ENCODE assay signal across 10 mouse cellular contexts in genomic region chr6:114878841-114879520, GRCm38 (mm10).
A peak's percentile ranks its signal among the peaks of the same experiment; 100 is the strongest.
DNase-seq lines count a peak whose midpoint lies in the region; ATAC-seq and TF ChIP-seq lines count a peak whose summit lies in the region.
"Had no signal": no experiment of that assay in that cellular context is flagged by ENCODE, and none has a peak within 500 bp of the region (broad histone marks: within the 10 kb centered on the region; RNA-seq: fewer than 3 reads in every experiment).

No protein-coding gene starts in this region.

- no peak overlapping the region for H3K9ac ChIP-seq in forebrain, embryonic 12.5 days
- no peak overlapping the region for H3K9ac ChIP-seq in forebrain, postnatal 0 days
- H3K9ac ChIP-seq in lung, embryonic 16.5 days (ENCODE audit: low read length), result peak overlapping the region; percentile 36
- H3K9ac ChIP-seq in hindbrain, postnatal 0 days (replicated peaks; ENCODE audit: low read length), result no peak overlapping the region
- H3K9ac ChIP-seq in midbrain, embryonic 14.5 days (replicated peaks; ENCODE audit: low read length), result no peak overlapping the region
- H3K9ac ChIP-seq: embryonic facial prominence, embryonic 12.5 days had no signal

- no peak for DNase-seq in forebrain, postnatal 0 days
- no peak for DNase-seq in lung, postnatal 25 days (ENCODE audit: low spot score)
- peak; percentile 80 for DNase-seq in hindbrain, postnatal 0 days (ENCODE audit: low spot score)
- DNase-seq in midbrain, embryonic 14.5 days, result no peak
- no peak for DNase-seq in thymus, postnatal 10 days (ENCODE audit: low spot score in 2 of 2)
- no peak for DNase-seq in gastrocnemius, adult 8-10 months (ENCODE audit: low spot score in 2 of 2)
- DNase-seq: lung, postnatal 36 days had no signal

- no peak for TF ChIP-seq CTCF in forebrain, postnatal 0 days (IDR thresholded peaks at IDR 0.05; ENCODE audit: low read depth)
- no peak for TF ChIP-seq CTCF in hindbrain, postnatal 0 days (IDR thresholded peaks at IDR 0.05; ENCODE audit: low read depth)

- H3K36me3 ChIP-seq in forebrain, embryonic 12.5 days (replicated peaks), result peaks cover 1% of the 10 kb centered on the region; the same call in 1 of the 2 replicates
- no peaks in the 10 kb centered on the region for H3K36me3 ChIP-seq in forebrain, postnatal 0 days (ENCODE audit: insufficient read depth)
- peaks cover 4% of the 10 kb centered on the region; the same call in 1 of the 2 replicates for H3K36me3 ChIP-seq in lung, embryonic 16.5 days (ENCODE audit: control insufficient read depth, insufficient read depth, low read length)
- H3K36me3 ChIP-seq in hindbrain, postnatal 0 days (ENCODE audit: insufficient read depth, low read length), result no peaks in the 10 kb centered on the region
- H3K36me3 ChIP-seq in midbrain, embryonic 14.5 days (ENCODE audit: control insufficient read depth, insufficient read depth, low read length), result no peaks in the 10 kb centered on the region

- peaks cover 99% of the 10 kb centered on the region for H3K4me1 ChIP-seq in forebrain, embryonic 12.5 days
- peaks cover 54% of the 10 kb centered on the region for H3K4me1 ChIP-seq in forebrain, postnatal 0 days (ENCODE audit: insufficient read depth)
- H3K4me1 ChIP-seq in lung, embryonic 16.5 days (replicated peaks; ENCODE audit: control insufficient read depth, insufficient read depth, low read length), result peaks cover 94% of the 10 kb centered on the region
- peaks cover 73% of the 10 kb centered on the region for H3K4me1 ChIP-seq in hindbrain, postnatal 0 days (ENCODE audit: insufficient read depth, low read length)
- H3K4me1 ChIP-seq in midbrain, embryonic 14.5 days (ENCODE audit: control insufficient read depth, insufficient read depth, low read length), result peaks cover 77% of the 10 kb centered on the region

- no peak overlapping the region for H3K4me2 ChIP-seq in forebrain, embryonic 12.5 days
- H3K4me2 ChIP-seq in forebrain, postnatal 0 days (ENCODE audit: low read depth), result no peak overlapping the region
- H3K4me2 ChIP-seq in lung, embryonic 16.5 days (ENCODE audit: low read depth, low read length), result no peak overlapping the region
- no peak overlapping the region for H3K4me2 ChIP-seq in hindbrain, postnatal 0 days (ENCODE audit: low read depth, low read length)
- no peak overlapping the region for H3K4me2 ChIP-seq in midbrain, embryonic 14.5 days (ENCODE audit: low read length)
- H3K4me2 ChIP-seq: embryonic facial prominence, embryonic 12.5 days had no signal

- peak overlapping the region; percentile 56; the same call in 1 of the 2 replicates for H3K27ac ChIP-seq in forebrain, embryonic 12.5 days
- no peak overlapping the region for H3K27ac ChIP-seq in forebrain, postnatal 0 days (ENCODE audit: low read depth, low read length)
- H3K27ac ChIP-seq in lung, embryonic 16.5 days (ENCODE audit: low read length), result peak overlapping the region; percentile 50
- H3K27ac ChIP-seq in hindbrain, postnatal 0 days, result peak overlapping the region; percentile 54
- H3K27ac ChIP-seq in midbrain, embryonic 14.5 days (replicated peaks; ENCODE audit: low read depth, low read length), result 0 out of 2 replicates have a peak overlapping the region, but pooled peaks have one; percentile 20
- H3K27ac ChIP-seq: embryonic facial prominence, embryonic 12.5 days had no signal

- ATAC-seq in forebrain, embryonic 12.5 days (ENCODE audit: low FRiP score), result no peak
- no peak for ATAC-seq in forebrain, postnatal 0 days
- ATAC-seq in lung, embryonic 16.5 days (ENCODE audit: low read depth), result no peak
- no peak for ATAC-seq in hindbrain, postnatal 0 days
- no peak for ATAC-seq in midbrain, embryonic 14.5 days (ENCODE audit: low FRiP score, low TSS enrichment)

- H3K27me3 ChIP-seq in forebrain, embryonic 12.5 days, result no peaks in the 10 kb centered on the region
- H3K27me3 ChIP-seq in forebrain, postnatal 0 days (ENCODE audit: insufficient read depth, low read length), result no peaks in the 10 kb centered on the region
- no peaks in the 10 kb centered on the region for H3K27me3 ChIP-seq in lung, embryonic 16.5 days (ENCODE audit: control insufficient read depth, insufficient read depth, low read depth, low read length)
- H3K27me3 ChIP-seq in hindbrain, postnatal 0 days (ENCODE audit: insufficient read depth, low read length), result no peaks in the 10 kb centered on the region
- H3K27me3 ChIP-seq in midbrain, embryonic 14.5 days (ENCODE audit: control insufficient read depth, insufficient read depth, low read length), result no peaks in the 10 kb centered on the region
- H3K27me3 ChIP-seq: embryonic facial prominence, embryonic 12.5 days had no signal

- H3K9me3 ChIP-seq in forebrain, embryonic 12.5 days, result no peaks in the 10 kb centered on the region
- H3K9me3 ChIP-seq in forebrain, postnatal 0 days (ENCODE audit: low read length), result no peaks in the 10 kb centered on the region
- H3K9me3 ChIP-seq in lung, embryonic 16.5 days (ENCODE audit: control insufficient read depth, low read length), result no peaks in the 10 kb centered on the region
- H3K9me3 ChIP-seq in hindbrain, postnatal 0 days (ENCODE audit: low read length), result no peaks in the 10 kb centered on the region
- no peaks in the 10 kb centered on the region for H3K9me3 ChIP-seq in midbrain, embryonic 14.5 days (ENCODE audit: control insufficient read depth, low read length)
- H3K9me3 ChIP-seq: embryonic facial prominence, embryonic 12.5 days had no signal

- 86% methylated on average over 19 of the region's 19 CpGs for WGBS in forebrain, embryonic 12.5 days
- WGBS in forebrain, postnatal 0 days, result 71% methylated on average over 19 of the region's 19 CpGs
- WGBS in lung, embryonic 16.5 days, result 41% methylated on average over 19 of the region's 19 CpGs
- 51% methylated on average over 19 of the region's 19 CpGs for WGBS in hindbrain, postnatal 0 days
- WGBS in midbrain, embryonic 14.5 days, result 74% methylated on average over 19 of the region's 19 CpGs

- no peak overlapping the region for H3K4me3 ChIP-seq in forebrain, embryonic 12.5 days (replicated peaks)
- no peak overlapping the region for H3K4me3 ChIP-seq in forebrain, postnatal 0 days (ENCODE audit: low read depth, low read length)
- no peak overlapping the region for H3K4me3 ChIP-seq in lung, embryonic 16.5 days (ENCODE audit: low read length)
- no peak overlapping the region for H3K4me3 ChIP-seq in hindbrain, postnatal 0 days (ENCODE audit: low read length)
- H3K4me3 ChIP-seq in midbrain, embryonic 14.5 days (replicated peaks; ENCODE audit: low read depth, low read length), result no peak overlapping the region
- H3K4me3 ChIP-seq: embryonic facial prominence, embryonic 12.5 days had no signal
